Mouse (Mus musculus): ENCODE results near the gene Dusp12. TPM values are rescaled to one million over a fixed set of nuclear protein-coding genes. Genes with fewer than 3 reads are reported as not detected.

Gene Dusp12
- polyA plus RNA-seq, 1 experiment from 2014 or later = 51.7 TPM

GRCm38 (mm10) chr1:170894603-170895602 is 9.6 kb upstream of the Dusp12 start:
- Histone ChIP-seq H3K27ac (replicated peaks) (no peak overlapping the region), H3K27me3 (replicated peaks) (peaks cover 15% of the 10 kb centered on the region), H3K9me3 (replicated peaks) (no peaks in the 10 kb centered on the region), H3K4me3 (replicated peaks) (no peak overlapping the region), H3K36me3 (no peaks in the 10 kb centered on the region), H3K4me1 (no peaks in the 10 kb centered on the region), H3K9ac (replicated peaks) (no peak overlapping the region), H3K4me2 (no peak overlapping the region)
- ATAC-seq (ENCODE audit: low FRiP score) = no peak
- WGBS = 63% methylated on average over 9 of the region's 9 CpGs

- Histone ChIP-seq H3K36me3 (no peaks in the 10 kb centered on the region), H3K4me2 (no peak overlapping the region), H3K9me3 (replicated peaks) (no peaks in the 10 kb centered on the region), H3K27me3 (replicated peaks) (peaks cover 4% of the 10 kb centered on the region), H3K27ac (replicated peaks) (no peak overlapping the region), H3K4me3 (replicated peaks) (no peak overlapping the region), H3K4me1 (no peaks in the 10 kb centered on the region), H3K9ac (replicated peaks) (no peak overlapping the region)
- no peak for ATAC-seq (ENCODE audit: low FRiP score)
- WGBS = 67% methylated on average over 1 of the region's 1 CpGs
Observed at GRCm38 (mm10) chr1:170892279-170892678, 6.9 kb upstream of the Dusp12 start.

GRCm38 (mm10) chr1:170891646-170892045 is 6.3 kb upstream of the Dusp12 start:
- no peak for ATAC-seq (ENCODE audit: low FRiP score)
- Histone ChIP-seq H3K36me3 (no peaks in the 10 kb centered on the region), H3K4me2 (no peak overlapping the region), H3K9me3 (replicated peaks) (no peaks in the 10 kb centered on the region), H3K9ac (replicated peaks) (no peak overlapping the region), H3K4me1 (no peaks in the 10 kb centered on the region), H3K4me3 (replicated peaks) (no peak overlapping the region), H3K27ac (replicated peaks) (no peak overlapping the region), H3K27me3 (replicated peaks) (peaks cover 2% of the 10 kb centered on the region)
- 90% methylated on average over 2 of the region's 2 CpGs for WGBS

GRCm38 (mm10) chr1:170889310-170889709 is 4.0 kb upstream of the Dusp12 start:
- H3K36me3 ChIP-seq = no peaks in the 10 kb centered on the region
- no peaks in the 10 kb centered on the region for H3K9me3 ChIP-seq (replicated peaks)
- WGBS = 79% methylated on average over 4 of the region's 4 CpGs
- H3K27ac ChIP-seq (replicated peaks) = no peak overlapping the region
- no peak overlapping the region for H3K4me3 ChIP-seq (replicated peaks)
- ATAC-seq (ENCODE audit: low FRiP score) = no peak
- peaks cover 6% of the 10 kb centered on the region for H3K4me1 ChIP-seq
- no peak overlapping the region for H3K4me2 ChIP-seq
- no peaks in the 10 kb centered on the region for H3K27me3 ChIP-seq (replicated peaks)
- H3K9ac ChIP-seq (replicated peaks) = no peak overlapping the region

DNA sequence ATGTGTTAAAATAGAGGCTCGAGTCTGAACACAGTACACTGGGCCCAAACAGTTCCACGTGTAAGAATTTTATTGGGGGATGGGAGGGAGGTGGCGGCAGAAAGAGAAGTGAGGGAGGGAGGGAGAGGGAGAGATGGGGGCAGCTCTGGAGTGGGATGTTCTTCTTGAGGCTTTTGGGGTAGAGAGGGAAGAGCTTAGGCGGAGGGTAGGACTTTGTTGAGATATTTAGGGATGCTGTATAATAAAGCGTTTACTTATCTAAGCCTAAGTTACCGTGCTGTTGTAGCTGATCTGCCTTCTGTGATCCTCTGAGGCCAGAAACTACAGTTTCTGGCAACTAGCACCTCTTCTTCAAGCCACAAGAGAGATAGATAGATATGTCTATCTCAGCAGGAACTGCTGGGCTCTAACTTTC is 711 bp upstream of the Dusp12 start:
- H3K4me3 ChIP-seq (replicated peaks) = no peak overlapping the region
- no peak; the same call in 1 of the 2 replicates for ATAC-seq (ENCODE audit: low FRiP score)
- H3K4me2 ChIP-seq = peak overlapping the region; percentile 74; the same call in 1 of the 2 replicates
- no peaks in the 10 kb centered on the region for H3K9me3 ChIP-seq (replicated peaks)
- no peak overlapping the region for H3K27ac ChIP-seq (replicated peaks)
- no peak overlapping the region for H3K9ac ChIP-seq (replicated peaks)
- no peaks in the 10 kb centered on the region for H3K27me3 ChIP-seq (replicated peaks)
- 42% methylated on average over 6 of the region's 6 CpGs for WGBS
- peaks cover 23% of the 10 kb centered on the region for H3K4me1 ChIP-seq
- H3K36me3 ChIP-seq = peaks cover 2% of the 10 kb centered on the region

DNA sequence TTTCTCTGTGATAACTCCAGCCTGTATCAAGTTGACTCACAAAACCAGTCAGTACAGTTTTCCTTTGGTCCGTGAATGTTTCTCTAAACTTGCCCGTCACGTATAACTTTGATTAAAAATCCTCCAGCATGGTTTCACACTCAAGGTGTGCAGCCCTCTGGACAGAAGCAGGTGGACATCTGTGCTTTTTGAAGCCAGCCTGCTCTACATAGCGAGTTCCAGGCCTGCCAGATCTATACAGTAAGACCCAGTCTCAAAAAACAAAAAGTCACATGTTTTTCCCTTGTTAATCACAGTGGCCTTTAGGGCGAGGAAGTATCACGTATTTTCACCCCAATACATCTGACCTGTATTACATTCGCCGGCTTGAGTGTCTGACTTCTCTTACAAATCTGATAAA is 950 bp downstream of the Dusp12 start:
- H3K27ac ChIP-seq (replicated peaks) = no peak overlapping the region
- WGBS = 28% methylated on average over 8 of the region's 8 CpGs
- no peak for ATAC-seq (ENCODE audit: low FRiP score)

DNA sequence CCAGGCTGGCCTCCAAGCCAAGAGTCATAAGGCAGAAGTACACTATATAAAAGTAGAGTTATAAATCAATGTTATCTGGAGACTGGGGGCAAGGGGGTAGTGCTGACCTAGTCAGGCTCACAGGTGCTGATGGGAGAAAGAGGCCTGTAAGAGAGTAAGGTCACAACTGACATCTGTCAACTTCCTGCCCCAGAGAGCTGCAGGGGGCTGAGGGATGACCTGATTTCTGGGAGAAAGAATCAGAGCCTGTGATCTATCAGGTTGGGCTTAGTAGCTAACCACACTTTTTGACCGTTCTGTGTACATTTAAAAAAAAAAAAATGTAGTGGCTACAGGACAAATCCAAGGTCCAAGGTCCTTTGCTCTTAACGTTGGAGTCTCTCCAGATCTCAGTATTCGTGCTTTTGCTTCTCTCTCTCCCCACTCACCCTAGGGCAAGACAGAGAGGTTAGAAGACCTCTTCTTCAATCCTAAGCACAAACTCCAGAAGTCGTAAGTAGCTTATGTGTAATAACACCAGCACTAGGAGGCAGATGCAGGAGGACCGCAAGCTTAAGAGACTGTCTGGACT is 2.3 kb downstream of the Dusp12 start:
- Histone ChIP-seq H3K4me1 (peaks cover 23% of the 10 kb centered on the region), H3K9ac (replicated peaks) (no peak overlapping the region), H3K9me3 (replicated peaks) (no peaks in the 10 kb centered on the region), H3K27ac (replicated peaks) (no peak overlapping the region), H3K4me3 (replicated peaks) (no peak overlapping the region), H3K27me3 (replicated peaks) (no peaks in the 10 kb centered on the region), H3K36me3 (peaks cover 21% of the 10 kb centered on the region), H3K4me2 (peak overlapping the region; percentile 74; the same call in 1 of the 2 replicates)
- WGBS = 86% methylated on average over 5 of the region's 5 CpGs
- ATAC-seq (ENCODE audit: low FRiP score) = no peak

More for the DNA sequence above, 950 bp downstream of the Dusp12 start:
- Histone ChIP-seq H3K36me3 (peaks cover 16% of the 10 kb centered on the region), H3K9ac (replicated peaks) (peak overlapping the region; percentile 96), H3K9me3 (replicated peaks) (no peaks in the 10 kb centered on the region), H3K4me2 (peak overlapping the region; percentile 74), H3K27me3 (replicated peaks) (no peaks in the 10 kb centered on the region), H3K4me3 (replicated peaks) (peak overlapping the region; percentile 99), H3K4me1 (peaks cover 23% of the 10 kb centered on the region)

DNA sequence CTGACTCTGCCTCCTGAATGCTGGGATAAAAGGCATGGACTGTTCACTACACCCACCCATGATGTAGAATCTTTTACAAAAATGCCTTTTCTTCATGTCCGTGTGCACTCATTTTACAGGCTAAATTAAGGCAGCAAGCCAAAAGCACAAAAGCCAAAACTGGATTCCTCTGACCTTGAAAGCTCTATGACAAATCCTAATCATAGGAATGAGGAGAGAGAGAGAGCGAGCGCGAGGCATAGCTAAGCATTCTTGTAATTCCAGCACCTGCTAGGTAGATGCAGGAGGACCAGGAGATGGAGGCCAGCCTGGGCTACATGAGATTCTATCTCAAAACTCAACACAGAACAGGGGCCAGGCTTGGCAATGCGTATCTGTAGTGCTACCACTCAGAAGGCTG is 8.4 kb downstream of the Dusp12 start:
- Histone ChIP-seq H3K36me3 (peaks cover 59% of the 10 kb centered on the region), H3K9me3 (replicated peaks) (no peaks in the 10 kb centered on the region), H3K9ac (replicated peaks) (no peak overlapping the region), H3K4me1 (no peaks in the 10 kb centered on the region; the same call in 1 of the 2 replicates), H3K27me3 (replicated peaks) (no peaks in the 10 kb centered on the region), H3K27ac (replicated peaks) (no peak overlapping the region), H3K4me2 (no peak overlapping the region), H3K4me3 (replicated peaks) (no peak overlapping the region)
- no peak for ATAC-seq (ENCODE audit: low FRiP score)
- 96% methylated on average over 5 of the region's 5 CpGs for WGBS

- Histone ChIP-seq H3K9ac (replicated peaks) (no peak overlapping the region), H3K27me3 (replicated peaks) (no peaks in the 10 kb centered on the region), H3K4me1 (no peaks in the 10 kb centered on the region), H3K4me3 (replicated peaks) (no peak overlapping the region), H3K27ac (replicated peaks) (no peak overlapping the region), H3K4me2 (no peak overlapping the region), H3K36me3 (peaks cover 57% of the 10 kb centered on the region), H3K9me3 (replicated peaks) (no peaks in the 10 kb centered on the region)
- no peak for ATAC-seq (ENCODE audit: low FRiP score)
- WGBS = 88% methylated on average over 3 of the region's 3 CpGs
Observed at GRCm38 (mm10) chr1:170875676-170876075, 9.7 kb downstream of the Dusp12 start.

GRCm38 (mm10) chr1:170871961-170872360 is 13.4 kb downstream of the Dusp12 start:
- no peak for ATAC-seq (ENCODE audit: low FRiP score)
- H3K4me2 ChIP-seq = no peak overlapping the region
- H3K4me3 ChIP-seq (replicated peaks) = no peak overlapping the region
- peaks cover 33% of the 10 kb centered on the region for H3K36me3 ChIP-seq
- no peaks in the 10 kb centered on the region for H3K27me3 ChIP-seq (replicated peaks)
- no peak overlapping the region for H3K9ac ChIP-seq (replicated peaks)
- WGBS = 95% methylated on average over 2 of the region's 2 CpGs
- H3K4me1 ChIP-seq = peaks cover 7% of the 10 kb centered on the region
- no peak overlapping the region for H3K27ac ChIP-seq (replicated peaks)
- no peaks in the 10 kb centered on the region for H3K9me3 ChIP-seq (replicated peaks)

- Histone ChIP-seq H3K4me1 (peaks cover 13% of the 10 kb centered on the region), H3K27ac (replicated peaks) (no peak overlapping the region), H3K9me3 (replicated peaks) (no peaks in the 10 kb centered on the region), H3K9ac (replicated peaks) (no peak overlapping the region), H3K36me3 (peaks cover 30% of the 10 kb centered on the region), H3K4me2 (no peak overlapping the region), H3K27me3 (replicated peaks) (no peaks in the 10 kb centered on the region), H3K4me3 (replicated peaks) (no peak overlapping the region)
- WGBS = 94% methylated on average over 6 of the region's 6 CpGs
- no peak for ATAC-seq (ENCODE audit: low FRiP score)
Observed at GRCm38 (mm10) chr1:170871402-170871801, 13.9 kb downstream of the Dusp12 start.

- Histone ChIP-seq H3K4me3 (replicated peaks) (peak overlapping the region; percentile 88), H3K36me3 (peaks cover 10% of the 10 kb centered on the region), H3K4me2 (peak overlapping the region; percentile 76), H3K9ac (replicated peaks) (peak overlapping the region; percentile 59), H3K4me1 (peaks cover 17% of the 10 kb centered on the region), H3K9me3 (replicated peaks) (no peaks in the 10 kb centered on the region), H3K27ac (replicated peaks) (peak overlapping the region; percentile 77), H3K27me3 (replicated peaks) (no peaks in the 10 kb centered on the region)
- 18% methylated on average over 14 of the region's 14 CpGs for WGBS
- peak; percentile 25; the same call in 1 of the 2 replicates for ATAC-seq (ENCODE audit: low FRiP score)
Observed at GRCm38 (mm10) chr1:170868905-170869283, 16.4 kb downstream of the Dusp12 start.

Measured in neural tube, embryonic 15.5 days (tissue).